Mouse (Mus musculus): ENCODE measurements at regions not wholly inside any gene's neighbourhood (a gene's known extent, or its start where the extent isn't known, plus 50 kb on each side); places are given as distances from the start of the nearest gene placed in this dataset.

GRCm38 (mm10) chr4:53226376-53226775 is 66.7 kb upstream of the Abca1 start:
- H3K9ac ChIP-seq (ENCODE audit: low read length) = no peak overlapping the region
- no peaks in the 10 kb centered on the region for H3K27me3 ChIP-seq (ENCODE audit: control insufficient read depth, insufficient read depth, low read depth, low read length)
- no peak overlapping the region for H3K27ac ChIP-seq (ENCODE audit: low read length)
- peaks cover 3% of the 10 kb centered on the region; the same call in 1 of the 2 replicates for H3K4me1 ChIP-seq (replicated peaks; ENCODE audit: control insufficient read depth, insufficient read depth, low read length)
- H3K36me3 ChIP-seq (ENCODE audit: control insufficient read depth, insufficient read depth, low read length) = no peaks in the 10 kb centered on the region
- 71% methylated on average over 3 of the region's 3 CpGs for WGBS
- H3K9me3 ChIP-seq (ENCODE audit: control insufficient read depth, low read length) = no peaks in the 10 kb centered on the region
- ATAC-seq (ENCODE audit: low read depth) = peak; percentile 45; the same call in 1 of the 2 replicates
- no peak overlapping the region for H3K4me3 ChIP-seq (ENCODE audit: low read length)
- no peak overlapping the region for H3K4me2 ChIP-seq (ENCODE audit: low read depth, low read length)

- Histone ChIP-seq H3K4me1 (replicated peaks; ENCODE audit: control insufficient read depth, insufficient read depth, low read length) (peaks cover 14% of the 10 kb centered on the region), H3K4me3 (ENCODE audit: low read length) (no peak overlapping the region), H3K36me3 (ENCODE audit: control insufficient read depth, insufficient read depth, low read length) (no peaks in the 10 kb centered on the region), H3K27ac (ENCODE audit: low read length) (0 out of 2 replicates have a peak overlapping the region, but pooled peaks have one; percentile 22), H3K9me3 (ENCODE audit: control insufficient read depth, low read length) (no peaks in the 10 kb centered on the region), H3K4me2 (ENCODE audit: low read depth, low read length) (no peak overlapping the region), H3K9ac (ENCODE audit: low read length) (no peak overlapping the region), H3K27me3 (ENCODE audit: control insufficient read depth, insufficient read depth, low read depth, low read length) (no peaks in the 10 kb centered on the region)
- 36% methylated on average over 3 of the region's 3 CpGs for WGBS
- ATAC-seq (ENCODE audit: low read depth) = peak; percentile 56; the same call in 1 of the 2 replicates
Measured at GRCm38 (mm10) chr4:53223379-53223778, 63.7 kb upstream of the Abca1 start.

GRCm38 (mm10) chr4:53220809-53221208 is 61.1 kb upstream of the Abca1 start:
- H3K9me3 ChIP-seq (ENCODE audit: control insufficient read depth, low read length) = no peaks in the 10 kb centered on the region
- peaks cover 20% of the 10 kb centered on the region for H3K4me1 ChIP-seq (replicated peaks; ENCODE audit: control insufficient read depth, insufficient read depth, low read length)
- H3K27me3 ChIP-seq (ENCODE audit: control insufficient read depth, insufficient read depth, low read depth, low read length) = no peaks in the 10 kb centered on the region
- no peak overlapping the region for H3K27ac ChIP-seq (ENCODE audit: low read length)
- H3K36me3 ChIP-seq (ENCODE audit: control insufficient read depth, insufficient read depth, low read length) = no peaks in the 10 kb centered on the region
- H3K4me2 ChIP-seq (ENCODE audit: low read depth, low read length) = no peak overlapping the region
- H3K9ac ChIP-seq (ENCODE audit: low read length) = no peak overlapping the region
- no peak for ATAC-seq (ENCODE audit: low read depth)
- no peak overlapping the region for H3K4me3 ChIP-seq (ENCODE audit: low read length)
- WGBS = 74% methylated on average over 4 of the region's 4 CpGs

- ATAC-seq (ENCODE audit: low read depth) = peak; percentile 13; the same call in 1 of the 2 replicates
- Histone ChIP-seq H3K27me3 (ENCODE audit: control insufficient read depth, insufficient read depth, low read depth, low read length) (no peaks in the 10 kb centered on the region), H3K4me1 (replicated peaks; ENCODE audit: control insufficient read depth, insufficient read depth, low read length) (peaks cover 20% of the 10 kb centered on the region), H3K9me3 (ENCODE audit: control insufficient read depth, low read length) (no peaks in the 10 kb centered on the region), H3K27ac (ENCODE audit: low read length) (no peak overlapping the region), H3K9ac (ENCODE audit: low read length) (no peak overlapping the region), H3K4me3 (ENCODE audit: low read length) (no peak overlapping the region), H3K4me2 (ENCODE audit: low read depth, low read length) (no peak overlapping the region), H3K36me3 (ENCODE audit: control insufficient read depth, insufficient read depth, low read length) (no peaks in the 10 kb centered on the region)
- WGBS = 55% methylated on average over 3 of the region's 3 CpGs
Measured at GRCm38 (mm10) chr4:53219351-53219750, 59.7 kb upstream of the Abca1 start.

GRCm38 (mm10) chr4:53218752-53219151 is 59.1 kb upstream of the Abca1 start:
- Histone ChIP-seq H3K9me3 (ENCODE audit: control insufficient read depth, low read length) (no peaks in the 10 kb centered on the region), H3K4me3 (ENCODE audit: low read length) (no peak overlapping the region), H3K27me3 (ENCODE audit: control insufficient read depth, insufficient read depth, low read depth, low read length) (no peaks in the 10 kb centered on the region), H3K4me2 (ENCODE audit: low read depth, low read length) (no peak overlapping the region), H3K36me3 (ENCODE audit: control insufficient read depth, insufficient read depth, low read length) (no peaks in the 10 kb centered on the region), H3K4me1 (replicated peaks; ENCODE audit: control insufficient read depth, insufficient read depth, low read length) (peaks cover 20% of the 10 kb centered on the region), H3K9ac (ENCODE audit: low read length) (no peak overlapping the region), H3K27ac (ENCODE audit: low read length) (no peak overlapping the region; the same call in 1 of the 2 replicates)
- ATAC-seq (ENCODE audit: low read depth) = no peak
- 30% methylated on average over 7 of the region's 7 CpGs for WGBS

- Histone ChIP-seq H3K9ac (ENCODE audit: low read length) (peak overlapping the region; percentile 65), H3K27me3 (ENCODE audit: control insufficient read depth, insufficient read depth, low read depth, low read length) (no peaks in the 10 kb centered on the region), H3K4me2 (ENCODE audit: low read depth, low read length) (peak overlapping the region; percentile 94), H3K9me3 (ENCODE audit: control insufficient read depth, low read length) (no peaks in the 10 kb centered on the region), H3K4me1 (replicated peaks; ENCODE audit: control insufficient read depth, insufficient read depth, low read length) (peaks cover 20% of the 10 kb centered on the region), H3K36me3 (ENCODE audit: control insufficient read depth, insufficient read depth, low read length) (no peaks in the 10 kb centered on the region), H3K4me3 (ENCODE audit: low read length) (peak overlapping the region; percentile 63), H3K27ac (ENCODE audit: low read length) (peak overlapping the region; percentile 77; the same call in 1 of the 2 replicates)
- 28% methylated on average over 5 of the region's 5 CpGs for WGBS
- ATAC-seq (ENCODE audit: low read depth) = no peak
Measured at GRCm38 (mm10) chr4:53218291-53218640, 58.6 kb upstream of the Abca1 start.

- Histone ChIP-seq H3K4me3 (ENCODE audit: low read length) (peak overlapping the region; percentile 63), H3K27ac (ENCODE audit: low read length) (peak overlapping the region; percentile 77), H3K9ac (ENCODE audit: low read length) (peak overlapping the region; percentile 65), H3K36me3 (ENCODE audit: control insufficient read depth, insufficient read depth, low read length) (no peaks in the 10 kb centered on the region), H3K4me1 (replicated peaks; ENCODE audit: control insufficient read depth, insufficient read depth, low read length) (peaks cover 17% of the 10 kb centered on the region), H3K9me3 (ENCODE audit: control insufficient read depth, low read length) (no peaks in the 10 kb centered on the region), H3K4me2 (ENCODE audit: low read depth, low read length) (peak overlapping the region; percentile 94), H3K27me3 (ENCODE audit: control insufficient read depth, insufficient read depth, low read depth, low read length) (no peaks in the 10 kb centered on the region)
- WGBS = under 1% methylated on average over 38 of the region's 38 CpGs
- ATAC-seq (ENCODE audit: low read depth) = peak; percentile 91
Measured at GRCm38 (mm10) chr4:53217608-53218290, 58.1 kb upstream of the Abca1 start.

- Histone ChIP-seq H3K4me1 (replicated peaks; ENCODE audit: control insufficient read depth, insufficient read depth, low read length) (peaks cover under 1% of the 10 kb centered on the region; the same call in 1 of the 2 replicates), H3K27me3 (ENCODE audit: control insufficient read depth, insufficient read depth, low read depth, low read length) (no peaks in the 10 kb centered on the region), H3K4me3 (ENCODE audit: low read length) (no peak overlapping the region), H3K4me2 (ENCODE audit: low read depth, low read length) (no peak overlapping the region), H3K36me3 (ENCODE audit: control insufficient read depth, insufficient read depth, low read length) (no peaks in the 10 kb centered on the region), H3K27ac (ENCODE audit: low read length) (no peak overlapping the region), H3K9me3 (ENCODE audit: control insufficient read depth, low read length) (no peaks in the 10 kb centered on the region), H3K9ac (ENCODE audit: low read length) (no peak overlapping the region)
- ATAC-seq (ENCODE audit: low read depth) = peak; percentile 34; the same call in 1 of the 2 replicates
- 54% methylated on average over 4 of the region's 4 CpGs for WGBS
Measured at GRCm38 (mm10) chr4:53212541-53212940, 52.8 kb upstream of the Abca1 start.

- 72% methylated on average over 3 of the region's 3 CpGs for WGBS
- Histone ChIP-seq H3K9me3 (ENCODE audit: control insufficient read depth, low read length) (no peaks in the 10 kb centered on the region), H3K4me1 (replicated peaks; ENCODE audit: control insufficient read depth, insufficient read depth, low read length) (no peaks in the 10 kb centered on the region), H3K27ac (ENCODE audit: low read length) (no peak overlapping the region), H3K4me3 (ENCODE audit: low read length) (no peak overlapping the region), H3K4me2 (ENCODE audit: low read depth, low read length) (no peak overlapping the region), H3K27me3 (ENCODE audit: control insufficient read depth, insufficient read depth, low read depth, low read length) (no peaks in the 10 kb centered on the region), H3K36me3 (ENCODE audit: control insufficient read depth, insufficient read depth, low read length) (no peaks in the 10 kb centered on the region), H3K9ac (ENCODE audit: low read length) (no peak overlapping the region)
- ATAC-seq (ENCODE audit: low read depth) = no peak
Measured at GRCm38 (mm10) chr4:53210685-53211084, 51.0 kb upstream of the Abca1 start.
